Mouse (Mus musculus) gonadal fat pad, adult 2 months (tissue): Measurements from ENCODE around the gene Ccdc177. TPM values are rescaled to one million over a fixed set of nuclear protein-coding genes. Genes with fewer than 3 reads are reported as not detected.
"Not testable (repeated sequence)": the region's sequence is repeated elsewhere in the genome, so short reads cannot be mapped to it uniquely, and the experiment has no call there.

Source experiments
- DNase-seq: peaks from one replicate; pipeline ENCODE4 v3.0.0-alpha.2; 2012; ENCODE audit warnings: low read depth
- polyA plus RNA-seq: library from polyadenylated mRNA; depleted of rRNA; stranded (reverse); fragments of >200 nt; gene quantifications from 2 replicates; pipeline ENCODE4 v1.2.3, GENCODE M21; 2012; rRNA removed

The Ccdc177 gene
- polyA plus RNA-seq: 0.01 TPM in 1 of 2 replicates, not detected in the other

DNA sequence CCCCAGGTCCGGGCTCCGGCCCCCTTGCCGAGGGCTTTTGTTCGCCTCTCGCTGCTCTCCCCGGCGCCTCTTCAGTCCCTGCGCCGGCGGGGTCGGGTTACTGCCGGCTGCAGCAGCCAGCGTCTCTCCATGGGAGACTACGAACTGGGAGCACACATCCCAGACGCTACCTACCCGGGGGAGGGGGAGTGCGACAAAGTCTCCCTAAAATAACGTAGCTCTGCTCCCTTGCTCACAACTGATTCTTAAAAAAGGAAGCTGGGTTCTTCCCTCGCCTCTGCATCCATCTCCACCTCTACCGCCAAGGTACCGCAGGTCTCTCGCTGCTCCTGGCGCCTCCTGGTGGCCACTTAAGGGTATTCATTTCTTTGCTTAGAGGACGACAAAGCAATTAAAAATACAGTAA lies at the start of gene Ccdc177:
TSS of gene Ccdc177 (minus strand) at position 292 of the 406 bp plus-strand sequence.
- no peak for DNase-seq

DNA sequence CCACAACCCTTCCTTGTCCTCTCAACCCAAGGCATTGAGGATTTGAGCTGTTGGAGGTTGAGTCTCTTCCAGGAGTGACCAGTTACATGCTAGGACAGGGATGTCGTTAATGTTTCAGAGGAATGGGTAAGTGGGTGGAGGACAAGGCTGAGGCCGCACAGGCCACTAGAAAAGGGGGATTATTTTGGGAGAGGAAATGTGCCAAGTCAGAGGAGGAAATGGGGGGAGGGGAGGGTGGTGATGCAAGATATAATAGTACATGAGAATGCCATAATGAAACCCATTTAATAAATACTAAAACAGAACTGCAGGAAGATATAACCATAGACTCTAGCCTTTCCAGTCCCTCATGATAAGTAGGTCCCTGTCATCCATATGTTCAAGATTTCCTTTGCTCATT lies 49.5 kb upstream of the Ccdc177 start:
- DNase-seq: no peak

DNA sequence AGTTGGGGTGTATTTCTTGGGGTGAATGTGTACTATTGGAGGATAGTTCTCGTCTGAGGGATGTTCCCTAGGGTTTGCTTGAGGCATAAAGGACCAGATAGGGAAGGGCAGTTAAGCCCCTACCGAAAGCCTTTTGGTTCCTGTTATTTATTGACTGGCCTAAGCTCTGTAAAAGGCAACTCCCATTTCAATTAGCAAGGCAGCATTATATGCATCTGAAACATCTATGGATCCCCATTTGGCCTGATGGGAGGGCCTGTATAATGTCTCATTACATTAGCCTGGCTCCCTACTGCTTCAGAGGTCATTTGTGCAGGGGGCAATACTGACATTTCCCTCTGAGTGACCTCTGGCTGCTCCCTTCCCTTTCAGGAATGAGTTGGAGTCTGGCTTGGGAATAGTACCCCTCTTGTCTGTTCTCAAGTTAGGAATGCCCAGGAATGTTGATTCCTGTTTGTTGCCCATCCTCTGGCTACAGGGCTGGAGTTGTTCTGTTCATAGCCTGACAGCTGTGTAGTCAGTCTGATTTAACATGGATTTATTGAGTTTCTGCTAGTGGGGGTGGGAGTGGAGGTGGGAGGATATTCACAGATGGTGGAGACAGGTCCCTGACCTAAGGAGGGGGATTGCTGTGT lies 47.1 kb upstream of the Ccdc177 start:
- no peak for DNase-seq

DNA sequence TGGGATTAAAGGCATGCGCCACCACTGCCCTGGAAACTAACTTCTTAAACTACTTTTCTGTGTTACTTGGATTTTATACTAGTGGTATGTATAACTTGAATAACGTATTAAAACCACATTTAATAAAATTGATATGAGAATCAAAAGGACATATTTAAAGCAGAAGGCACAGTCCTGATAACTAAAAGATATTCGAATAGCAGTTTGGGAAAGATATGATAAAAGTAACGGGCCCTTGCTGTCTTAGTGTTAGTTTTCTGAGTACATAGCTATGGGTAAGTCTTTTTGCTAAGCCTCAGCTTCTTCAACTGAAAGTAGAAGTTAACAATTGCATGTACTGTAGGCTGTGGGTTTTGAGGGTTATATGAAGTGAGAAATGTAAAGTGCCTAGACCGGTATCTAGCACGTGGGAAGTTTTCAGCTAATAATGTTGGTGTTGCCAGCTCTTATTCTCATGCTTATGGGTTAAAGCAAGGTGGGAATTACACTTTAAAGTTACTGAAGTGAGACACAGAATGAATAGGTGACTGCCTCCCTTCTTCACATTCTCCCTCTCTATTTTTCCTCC lies 44.5 kb upstream of the Ccdc177 start:
- no peak for DNase-seq

DNA sequence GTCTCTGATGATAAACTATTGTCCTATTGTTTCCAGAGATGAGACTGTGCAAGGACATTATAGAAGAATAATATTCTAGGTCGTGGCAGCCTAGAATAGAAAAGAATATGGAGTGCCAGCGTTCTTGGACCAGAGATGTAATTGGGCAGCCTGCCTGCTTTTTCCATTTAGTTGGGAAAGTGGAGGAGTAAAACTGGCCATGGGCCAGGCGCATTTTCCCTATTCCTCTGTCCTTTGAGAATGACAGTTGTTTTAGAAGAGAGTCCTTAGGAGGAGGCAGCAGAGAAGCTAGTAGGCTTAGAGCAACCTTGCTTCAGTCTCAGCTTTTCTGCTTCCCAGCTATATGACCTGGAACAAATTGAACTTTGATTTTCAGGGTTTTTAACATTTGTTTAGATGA lies 43.4 kb upstream of the Ccdc177 start:
- no peak for DNase-seq

DNA sequence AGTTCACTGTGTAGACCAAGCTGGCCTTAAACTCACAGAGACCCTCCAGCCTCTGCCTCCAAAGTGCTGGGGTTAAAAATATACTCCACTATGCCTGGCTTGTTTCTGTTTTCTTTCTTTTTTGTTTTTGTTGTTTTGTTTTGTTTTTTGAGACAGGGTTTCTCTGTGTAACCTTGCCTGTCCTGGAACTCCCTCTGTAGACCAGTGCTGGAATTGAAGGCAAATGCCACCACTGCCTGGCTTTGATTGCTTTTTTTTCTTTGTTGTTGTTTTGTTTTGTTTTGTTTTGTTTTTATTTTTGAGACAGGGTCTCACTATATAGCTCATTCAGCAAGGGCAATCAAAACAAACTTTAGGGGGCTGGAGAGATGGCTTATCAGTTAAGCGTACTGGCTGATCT lies 41.0 kb upstream of the Ccdc177 start:
- no peak for DNase-seq

DNA sequence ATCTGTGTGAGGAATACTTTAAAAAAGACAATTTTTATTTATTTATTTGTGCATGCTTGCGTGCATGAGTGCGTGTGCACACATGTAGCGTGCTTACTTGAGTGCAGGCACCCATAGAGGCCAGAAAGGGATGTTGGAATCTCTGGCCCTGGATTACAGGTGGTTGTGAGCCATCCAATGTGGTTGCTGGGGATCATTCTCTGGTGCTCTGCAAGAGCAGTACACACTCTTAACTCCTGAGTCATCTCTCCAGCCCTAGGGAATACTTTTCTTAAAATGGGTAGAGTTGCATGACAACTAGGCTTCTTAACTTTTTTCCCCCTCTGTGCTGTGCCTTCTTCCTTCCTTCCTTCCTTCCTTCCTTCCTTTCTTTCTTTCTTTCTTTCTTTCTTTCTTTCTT lies 39.7 kb upstream of the Ccdc177 start:
- no peak for DNase-seq

DNA sequence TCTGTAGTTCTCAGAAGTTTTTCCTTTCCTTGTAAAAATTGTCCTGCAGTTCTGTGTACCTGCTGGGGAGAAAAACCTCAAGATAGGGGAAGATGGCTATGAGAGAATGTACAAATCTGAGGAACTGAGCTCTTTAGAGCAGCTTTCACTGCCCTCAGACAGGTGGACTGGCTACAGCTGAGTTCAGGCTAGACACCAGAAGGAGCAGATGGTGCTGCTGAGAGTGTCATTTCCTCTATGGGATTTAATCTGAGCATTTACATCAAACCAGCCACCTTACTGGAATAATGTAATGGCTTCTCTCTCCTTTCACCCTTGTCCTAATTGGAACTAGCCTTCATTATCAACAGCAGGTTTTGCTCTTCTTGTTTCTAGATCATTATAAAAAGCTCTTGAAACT lies 37.8 kb upstream of the Ccdc177 start:
- no peak for DNase-seq

DNA sequence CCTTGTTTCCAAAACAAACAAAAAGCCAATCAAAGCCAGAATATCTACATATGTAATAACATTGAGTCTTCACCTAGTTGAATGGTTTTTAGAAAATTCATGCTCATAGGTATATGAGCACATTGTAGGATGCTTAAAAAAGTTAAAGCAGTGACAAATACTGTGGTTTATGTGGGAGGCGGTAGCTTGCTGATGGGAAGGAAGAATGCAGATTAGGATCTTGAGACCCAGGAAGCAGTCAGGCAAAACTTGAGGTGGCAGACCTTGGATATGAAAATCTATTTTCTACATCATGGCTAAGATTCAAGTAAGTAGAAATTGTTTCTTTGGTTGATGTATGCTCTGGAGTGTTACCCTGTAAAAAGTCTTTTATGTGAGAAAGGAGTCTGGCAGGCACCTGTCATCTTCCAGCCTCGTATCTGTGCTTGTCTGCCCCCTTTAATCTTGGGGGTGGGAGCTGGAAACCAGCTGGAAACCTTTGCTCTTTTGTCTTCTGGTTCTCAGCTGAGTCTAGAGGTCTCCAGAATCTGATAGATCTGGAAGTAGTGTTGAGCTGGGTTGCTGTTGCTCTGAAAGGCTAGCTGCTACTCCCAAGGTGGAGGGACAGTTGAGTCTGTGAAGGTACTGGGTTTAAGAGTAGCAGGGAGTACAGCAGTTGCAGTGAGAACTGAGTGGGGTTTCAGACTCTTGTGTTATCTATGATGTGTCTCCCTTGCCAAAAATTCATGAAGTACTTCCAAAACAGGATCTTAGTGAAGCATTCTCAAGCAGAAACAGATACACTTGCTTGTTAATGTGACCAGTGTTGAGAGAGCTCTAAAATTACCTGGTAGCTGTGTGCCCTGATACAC lies 34.7 kb upstream of the Ccdc177 start:
- DNase-seq: no peak

DNA sequence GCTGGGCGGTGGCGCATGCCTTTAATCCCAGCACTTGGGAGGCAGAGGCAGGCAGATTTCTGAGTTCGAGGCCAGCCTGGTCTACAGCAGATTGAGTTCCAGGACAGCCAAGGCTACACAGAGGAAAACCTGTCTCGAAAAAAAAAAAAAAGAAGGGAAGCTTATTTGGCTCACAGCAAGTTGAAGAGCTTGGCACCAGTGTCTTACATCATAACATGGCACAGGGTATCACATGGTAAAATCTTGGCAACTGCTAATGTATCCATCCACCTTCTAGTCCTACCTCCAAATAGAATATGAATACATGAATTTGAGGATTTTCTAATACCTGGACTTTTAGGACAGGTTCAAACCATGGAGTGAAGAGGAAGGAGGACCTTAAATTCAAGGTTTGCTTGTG lies 34.0 kb upstream of the Ccdc177 start:
- no peak for DNase-seq

DNA sequence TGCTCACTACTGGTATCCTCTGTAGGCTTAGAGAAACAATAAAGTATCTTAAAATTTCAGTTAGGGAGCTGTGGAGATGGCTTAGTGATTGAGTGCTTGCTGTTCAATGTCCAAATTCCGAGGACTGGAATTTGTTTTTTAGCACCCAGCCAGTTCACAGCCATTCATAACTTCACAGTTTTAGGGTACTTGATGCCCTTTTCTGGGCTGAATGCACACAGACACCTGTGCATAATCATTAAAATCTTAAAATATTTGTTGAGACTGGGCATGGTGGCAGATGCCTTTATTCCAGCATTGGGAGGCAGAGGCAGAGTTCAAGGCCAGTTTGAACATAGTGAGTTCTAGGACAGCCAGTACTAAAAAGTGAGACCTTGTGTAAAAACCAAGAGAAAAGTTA lies 33.0 kb upstream of the Ccdc177 start:
- no peak for DNase-seq

DNA sequence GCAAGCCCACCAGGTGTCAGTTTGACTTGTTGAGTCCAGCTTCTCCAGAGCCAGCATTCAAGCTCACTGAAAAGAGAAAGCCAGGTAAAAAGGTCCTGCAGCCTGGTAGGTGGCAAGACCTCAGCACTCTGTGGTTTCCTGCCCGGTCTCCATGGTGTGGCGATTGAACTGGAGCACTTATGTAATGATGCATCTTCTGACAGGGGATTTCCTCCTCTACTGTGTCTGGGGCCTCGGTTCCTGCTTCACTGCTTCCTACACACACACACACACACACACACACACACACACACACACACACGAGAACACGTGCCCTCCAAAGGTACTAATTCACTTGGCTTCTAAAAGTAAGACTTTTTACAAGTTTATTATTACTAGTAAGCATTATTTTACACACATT lies 32.4 kb upstream of the Ccdc177 start:
- no peak for DNase-seq

DNA sequence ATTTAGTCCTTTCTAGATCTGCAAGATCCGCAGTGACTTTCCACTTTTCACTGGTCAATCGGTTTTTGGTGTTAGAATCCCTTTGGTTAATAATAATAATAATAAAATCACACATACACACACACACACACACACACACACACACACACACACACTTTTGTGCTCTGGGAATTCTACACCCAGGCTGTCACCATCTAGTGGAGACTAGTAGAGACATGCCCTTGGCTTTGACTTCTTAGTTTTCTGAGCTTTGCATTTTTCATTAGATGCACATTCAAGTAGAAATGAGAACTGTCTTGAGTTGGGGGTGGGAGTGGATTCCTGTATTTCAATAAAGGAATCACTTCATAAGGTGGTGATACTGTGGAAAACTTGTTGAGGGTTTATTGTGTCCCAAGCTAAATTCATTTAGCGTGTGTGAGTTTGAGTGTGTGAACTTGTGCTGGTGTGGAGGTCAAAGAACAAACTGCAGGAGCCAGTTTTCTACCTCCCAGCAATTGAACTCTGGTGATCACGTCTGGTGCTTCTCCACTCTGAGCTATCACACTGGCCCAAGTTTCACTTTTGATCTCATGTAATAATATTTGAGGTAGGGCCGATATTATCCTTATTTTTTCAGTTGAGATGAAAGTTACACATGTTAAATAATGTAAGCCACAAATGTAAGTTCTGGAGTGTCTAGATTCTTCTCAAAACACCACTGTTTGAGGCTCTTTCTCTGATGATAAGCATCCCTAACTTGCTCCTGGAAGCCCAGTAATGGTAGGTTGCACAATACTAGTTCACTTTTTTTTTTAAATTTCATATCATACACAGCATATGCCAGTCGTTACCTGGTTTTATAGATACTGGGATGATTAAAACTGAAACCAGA lies 31.3 kb upstream of the Ccdc177 start:
- no peak for DNase-seq

DNA sequence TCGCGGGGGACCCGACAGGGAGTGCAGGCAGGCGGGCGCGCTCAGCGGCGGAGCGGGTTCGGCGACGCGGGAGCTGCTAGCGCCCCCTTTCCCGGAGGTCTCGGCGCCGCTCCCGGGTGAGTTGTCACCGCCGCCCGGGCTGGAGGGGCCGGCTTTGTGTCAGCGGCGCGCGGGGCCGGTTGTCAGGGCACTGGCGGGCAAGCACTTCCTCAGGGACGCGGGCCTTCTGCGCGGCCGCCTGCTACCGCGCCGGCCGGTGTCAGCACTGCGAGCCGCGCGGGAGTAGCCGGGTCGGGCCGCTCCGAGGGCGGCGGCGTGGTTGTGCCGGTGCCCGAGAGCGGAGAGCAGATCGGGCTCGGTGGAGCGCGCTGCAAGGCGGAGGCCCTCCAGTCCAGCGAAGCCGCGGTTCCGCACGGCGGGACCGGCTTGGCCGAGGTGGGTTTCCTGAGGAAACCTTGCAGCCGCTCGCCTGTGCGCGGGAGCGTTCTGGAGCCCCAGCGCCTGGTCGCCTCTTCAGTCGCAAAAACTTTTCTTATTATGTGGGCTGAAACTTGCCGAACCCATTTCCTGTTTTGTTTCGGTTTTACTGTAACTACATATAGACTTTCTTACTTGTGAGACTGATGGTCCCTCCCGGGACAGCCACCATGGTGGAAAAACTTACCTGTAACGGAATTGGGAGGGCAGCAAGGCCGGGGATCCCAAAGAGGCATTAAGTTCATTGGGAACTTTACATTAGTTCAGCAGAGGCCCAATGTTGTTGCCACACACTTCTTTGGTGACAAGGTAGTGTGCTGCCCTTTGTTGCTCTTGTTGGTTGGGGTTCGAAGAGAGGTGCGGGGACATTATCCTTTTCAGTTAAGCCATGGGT lies 30.4 kb upstream of the Ccdc177 start:
- no peak for DNase-seq

DNA sequence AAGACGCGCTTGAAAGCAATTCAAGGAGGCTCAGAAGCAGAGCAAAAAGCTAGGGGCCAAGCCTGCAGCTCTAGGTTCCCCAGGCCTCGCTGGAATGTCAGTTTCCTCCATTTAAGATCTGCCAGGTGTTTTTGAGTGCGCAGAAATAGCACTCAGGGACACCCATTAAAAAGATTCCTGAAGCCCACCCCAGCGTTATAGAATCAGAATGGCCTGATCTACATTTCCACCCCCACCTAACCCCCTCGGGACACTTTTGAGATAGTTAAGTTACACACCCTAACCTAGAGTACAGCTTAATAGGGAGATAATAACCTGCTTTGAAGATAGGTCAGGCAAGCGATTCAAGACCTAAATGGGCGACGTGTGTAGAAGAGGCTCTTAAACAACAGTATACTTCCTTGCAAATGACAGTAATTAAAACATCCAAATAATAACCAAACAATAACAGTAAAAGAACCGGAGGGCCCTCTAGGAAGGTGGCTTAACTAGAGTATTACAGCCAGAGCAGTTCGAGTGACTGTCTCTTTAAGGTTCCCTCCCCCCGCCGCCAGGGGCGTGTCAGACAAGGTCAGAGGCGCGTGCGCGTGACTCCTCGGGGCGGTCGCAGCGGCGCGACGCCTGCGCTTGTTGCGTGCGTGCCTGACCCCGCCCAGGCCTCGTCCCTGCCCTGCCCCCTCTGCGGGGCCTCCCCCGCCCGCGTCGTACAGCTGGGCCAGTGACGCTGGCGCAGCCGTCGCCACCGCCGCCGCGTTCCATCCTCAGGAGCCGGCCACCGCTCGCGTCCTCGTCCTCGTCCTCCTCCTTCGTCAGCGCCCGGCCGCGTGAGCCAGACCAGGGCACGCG lies 29.6 kb upstream of the Ccdc177 start, which contains the start of gene Susd6:
TSS of gene Susd6 (plus strand) at position 662 of the 846 bp plus-strand sequence.
- peak; percentile 71 for DNase-seq

DNA sequence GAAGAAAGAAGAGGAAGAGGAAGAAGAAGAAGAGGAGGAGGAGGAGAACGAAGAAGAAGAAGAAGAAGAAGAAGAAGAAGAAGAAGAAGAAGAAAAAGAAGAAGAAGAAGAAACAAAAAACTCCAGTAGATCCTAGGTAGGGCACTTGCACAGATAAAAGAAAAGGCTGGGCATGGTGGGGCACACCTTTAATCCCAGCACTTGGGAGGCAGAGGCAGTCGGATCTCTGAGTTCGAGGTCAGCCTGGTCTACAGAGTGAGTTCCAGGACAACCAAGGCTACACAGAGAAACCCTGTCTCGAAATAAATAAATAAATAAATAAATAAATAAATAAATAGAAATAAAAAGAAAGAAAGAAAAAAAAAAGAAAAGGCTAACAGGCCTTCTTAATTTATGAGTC lies 28.8 kb upstream of the Ccdc177 start:
- DNase-seq: not testable (repeated sequence)

DNA sequence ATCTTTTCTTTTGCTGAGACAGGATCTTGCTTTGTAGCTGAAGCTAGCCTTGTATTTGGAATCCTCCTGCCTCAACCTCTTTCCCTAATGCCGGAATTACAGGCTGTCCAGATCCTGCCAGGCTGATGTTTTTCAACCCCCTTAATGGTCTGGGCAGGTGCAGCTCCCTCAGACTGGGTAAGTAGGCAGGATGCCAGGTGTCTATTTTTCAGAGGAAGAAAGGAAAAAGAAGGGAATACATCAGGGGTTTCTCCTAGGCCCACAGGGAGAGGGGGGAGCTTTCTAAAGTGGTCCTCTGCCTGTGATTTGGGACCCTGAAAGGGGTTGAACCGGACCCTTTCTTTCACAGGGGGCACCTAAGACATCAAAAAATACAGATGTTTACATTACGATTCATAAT lies 27.7 kb upstream of the Ccdc177 start:
- DNase-seq: no peak

DNA sequence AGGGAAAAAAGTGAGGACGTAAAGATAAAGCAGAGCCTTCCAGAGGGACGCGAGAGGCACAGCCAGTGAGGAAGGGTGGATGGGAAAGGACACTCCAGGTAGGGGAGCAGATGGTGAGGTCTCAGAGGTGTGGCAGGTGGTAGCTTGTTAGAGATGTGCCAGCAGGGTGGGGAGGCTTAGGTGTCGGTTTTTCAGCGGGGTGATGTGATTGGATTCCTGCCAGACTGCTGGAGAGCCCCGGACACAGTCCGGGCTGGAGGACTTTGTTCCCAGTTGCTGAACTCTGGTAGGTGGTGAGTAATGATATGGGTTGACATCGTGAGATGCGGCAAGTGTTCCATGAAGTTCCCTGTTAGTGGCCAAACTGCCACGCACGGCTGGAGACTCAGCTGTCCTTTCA lies 27.1 kb upstream of the Ccdc177 start:
- DNase-seq: no peak

DNA sequence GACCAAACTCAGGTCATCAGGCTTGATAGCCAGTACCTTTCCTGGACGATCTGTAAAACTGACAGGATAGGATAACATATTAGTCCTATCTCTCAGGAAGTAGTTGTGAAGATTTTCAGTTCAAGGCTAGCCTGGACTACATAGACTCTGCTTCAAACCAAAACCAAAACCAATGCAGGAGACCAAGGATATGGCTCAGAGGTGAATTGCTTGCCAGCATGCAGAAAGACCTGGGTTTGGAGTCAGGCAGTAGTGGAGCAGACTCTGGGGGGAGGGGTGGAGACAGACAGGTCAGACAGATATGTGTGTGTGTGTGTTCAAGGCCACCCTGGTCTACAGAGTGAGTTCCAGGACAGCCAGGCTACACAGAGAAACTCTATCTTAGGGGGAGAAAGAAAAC lies 26.1 kb upstream of the Ccdc177 start:
- DNase-seq: no peak

DNA sequence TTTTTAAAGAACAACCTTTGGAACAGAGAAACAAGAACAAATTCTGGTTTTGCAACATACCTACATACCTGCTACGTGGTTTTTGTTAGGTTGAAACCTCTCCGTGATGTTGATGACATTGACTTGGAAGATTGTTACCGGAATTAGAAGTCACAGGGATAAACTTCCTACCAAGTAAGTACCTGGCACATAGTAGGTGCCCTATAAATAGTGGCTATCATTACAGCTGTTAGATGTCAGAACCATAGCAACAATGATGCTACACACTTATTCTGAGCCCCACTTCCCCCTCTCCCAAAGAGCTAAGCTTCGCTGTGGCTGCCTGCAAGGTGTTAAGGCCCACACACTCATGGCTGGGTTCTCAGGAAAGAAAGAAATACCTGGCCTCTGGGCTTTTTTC lies 25.1 kb upstream of the Ccdc177 start:
- DNase-seq: no peak
